Mouse (Mus musculus): Measurements from ENCODE around the gene Sh3kbp1. TPM values are rescaled to one million over a fixed set of nuclear protein-coding genes. Genes with fewer than 3 reads are reported as not detected.

Sh3kbp1 gene
- 14.7 TPM for polyA plus RNA-seq (2014; fragmentation: Illumina TruSeq; extraction: RNeasy Lipid Tissue Mini Kit (QIAGEN cat#74804); ENCODE audit: low read depth, low replicate concordance)

GRCm38 (mm10) chrX:159626907-159627587 lies at the start of gene Sh3kbp1:
TSS of gene Sh3kbp1 (plus strand) at chrX:159627272.

DNA sequence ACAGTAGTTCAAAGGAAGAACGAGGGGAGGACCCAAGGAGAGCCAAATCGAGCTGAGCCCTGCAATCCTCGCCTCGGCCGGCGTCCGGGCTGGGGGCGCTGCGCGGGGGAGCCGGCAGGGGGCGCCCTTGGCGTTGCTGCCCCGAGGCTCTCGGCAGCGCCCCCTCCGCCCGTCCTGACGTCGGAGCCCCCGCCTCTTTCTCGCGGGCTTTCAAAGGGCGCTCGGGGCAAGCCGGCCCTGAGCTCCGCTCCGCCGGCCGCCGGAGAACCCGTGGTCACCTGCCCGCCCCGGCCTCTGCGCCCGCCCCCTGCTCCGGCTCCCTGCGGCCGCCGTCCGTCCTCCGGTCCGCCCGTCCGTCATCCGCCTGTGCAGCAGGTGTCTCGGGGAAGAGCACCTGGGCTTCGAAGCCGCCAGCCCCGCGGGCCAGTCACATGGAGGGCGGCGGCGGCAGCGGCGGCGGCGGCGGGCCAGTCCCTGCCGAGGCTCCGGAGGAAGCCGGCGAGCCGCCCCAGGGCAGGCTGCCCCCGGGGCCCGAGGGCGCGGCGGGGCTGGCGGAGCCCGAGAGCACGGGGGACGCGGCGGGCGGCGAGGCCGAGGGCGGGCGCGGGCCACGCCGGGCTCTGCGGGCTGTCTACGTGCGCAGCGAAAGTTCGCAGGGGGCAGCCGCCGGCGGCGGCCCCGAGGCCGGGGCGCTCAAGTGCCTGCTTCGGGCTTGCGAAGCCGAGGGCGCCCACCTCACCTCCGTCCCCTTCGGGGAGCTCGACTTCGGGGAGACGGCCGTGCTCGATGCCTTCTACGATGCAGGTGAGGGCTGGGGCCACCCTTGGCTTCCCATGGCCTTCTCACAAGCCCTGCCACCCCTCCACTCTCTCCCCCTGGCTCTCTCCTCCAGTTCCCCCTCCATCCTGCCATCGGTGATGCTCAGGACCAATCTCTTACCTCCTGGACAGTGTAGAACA lies 361.2 kb downstream of the Sh3kbp1 start, which contains the start of gene Map3k15:
Gene Map3k15, plus strand, starts transcription at position 432 of the 959 bp plus-strand sequence.

Other genes starting within 250 kb of the Sh3kbp1 start
- 12.1 TPM for gene Map7d2, start 212.7 kb upstream of the Sh3kbp1 start, polyA plus RNA-seq (2014; fragmentation: Illumina TruSeq; extraction: RNeasy Lipid Tissue Mini Kit (QIAGEN cat#74804); ENCODE audit: low read depth, low replicate concordance)
- gene Bclaf3, start 100.6 kb upstream of the Sh3kbp1 start, polyA plus RNA-seq (2014; fragmentation: Illumina TruSeq; extraction: RNeasy Lipid Tissue Mini Kit (QIAGEN cat#74804); ENCODE audit: low read depth, low replicate concordance) = 10.4 TPM

Measured in adipose tissue, adult 10 weeks (tissue).